Mouse (Mus musculus): Measurements from ENCODE around the gene Pcgf6.
"Not testable (repeated sequence)": the region's sequence is repeated elsewhere in the genome, so short reads cannot be mapped to it uniquely, and the experiment has no call there.

The Pcgf6 gene

GRCm38 (mm10) chr19:47026513-47026912 is 24.2 kb downstream of the Pcgf6 start:
- no peak for DNase-seq (ENCODE audit: low read depth, low spot score)

- DNase-seq (ENCODE audit: low read depth, low spot score): peak; percentile 34
Measured at GRCm38 (mm10) chr19:47024954-47025353, 25.8 kb downstream of the Pcgf6 start.

- DNase-seq (ENCODE audit: low read depth, low spot score): no peak
Measured at GRCm38 (mm10) chr19:47023546-47023945, 27.2 kb downstream of the Pcgf6 start.

GRCm38 (mm10) chr19:47022709-47023108 is 28.0 kb downstream of the Pcgf6 start:
- DNase-seq (ENCODE audit: low read depth, low spot score): no peak

GRCm38 (mm10) chr19:47019326-47019725 is 31.4 kb downstream of the Pcgf6 start:
- DNase-seq (ENCODE audit: low read depth, low spot score): no peak

- DNase-seq (ENCODE audit: low read depth, low spot score): no peak
Measured at GRCm38 (mm10) chr19:47018330-47018729, 32.4 kb downstream of the Pcgf6 start.

GRCm38 (mm10) chr19:47017831-47018230 is 32.9 kb downstream of the Pcgf6 start:
- DNase-seq (ENCODE audit: low read depth, low spot score): no peak

GRCm38 (mm10) chr19:47016487-47016886 is 34.2 kb downstream of the Pcgf6 start:
- DNase-seq (ENCODE audit: low read depth, low spot score): peak; percentile 77

GRCm38 (mm10) chr19:47015965-47016364 is 34.7 kb downstream of the Pcgf6 start:
- no peak for DNase-seq (ENCODE audit: low read depth, low spot score)

- no peak for DNase-seq (ENCODE audit: low read depth, low spot score)
Measured at GRCm38 (mm10) chr19:47015396-47015795, 35.3 kb downstream of the Pcgf6 start.

GRCm38 (mm10) chr19:47014447-47015381 is 36.0 kb downstream of the Pcgf6 start, which contains the start of the genes Ina and Nt5c2:
Ina (plus strand) TSS chr19:47014698.
Nt5c2 (minus strand) TSS chr19:47015153.
- DNase-seq (ENCODE audit: low read depth, low spot score): no peak

GRCm38 (mm10) chr19:47014159-47014446 is 36.6 kb downstream of the Pcgf6 start:
- DNase-seq (ENCODE audit: low read depth, low spot score): no peak

GRCm38 (mm10) chr19:47013340-47014158 is 37.2 kb downstream of the Pcgf6 start:
- no peak for DNase-seq (ENCODE audit: low read depth, low spot score)

- DNase-seq (ENCODE audit: low read depth, low spot score): peak; percentile 12
Measured at GRCm38 (mm10) chr19:47012521-47013130, 38.1 kb downstream of the Pcgf6 start.

GRCm38 (mm10) chr19:47009943-47010342 is 40.8 kb downstream of the Pcgf6 start:
- no peak for DNase-seq (ENCODE audit: low read depth, low spot score)

GRCm38 (mm10) chr19:47009420-47009819 is 41.3 kb downstream of the Pcgf6 start:
- DNase-seq (ENCODE audit: low read depth, low spot score): no peak

GRCm38 (mm10) chr19:47006321-47006720 is 44.4 kb downstream of the Pcgf6 start:
- peak; percentile 74 for DNase-seq (ENCODE audit: low read depth, low spot score)

- no peak for DNase-seq (ENCODE audit: low read depth, low spot score)
Measured at GRCm38 (mm10) chr19:47005873-47006272, 44.8 kb downstream of the Pcgf6 start.

- DNase-seq (ENCODE audit: low read depth, low spot score): no peak
Measured at GRCm38 (mm10) chr19:47003742-47004511, 46.8 kb downstream of the Pcgf6 start.

- not testable (repeated sequence) for DNase-seq (ENCODE audit: low read depth, low spot score)
Measured at GRCm38 (mm10) chr19:47000357-47000756, 50.3 kb downstream of the Pcgf6 start.

GRCm38 (mm10) chr19:46999753-47000152 is 51.0 kb downstream of the Pcgf6 start:
- DNase-seq (ENCODE audit: low read depth, low spot score): no peak

All from 3T3-L1 (cell line).